Mouse (Mus musculus): ENCODE measurements around the gene Sox6.

The Sox6 gene

DNA sequence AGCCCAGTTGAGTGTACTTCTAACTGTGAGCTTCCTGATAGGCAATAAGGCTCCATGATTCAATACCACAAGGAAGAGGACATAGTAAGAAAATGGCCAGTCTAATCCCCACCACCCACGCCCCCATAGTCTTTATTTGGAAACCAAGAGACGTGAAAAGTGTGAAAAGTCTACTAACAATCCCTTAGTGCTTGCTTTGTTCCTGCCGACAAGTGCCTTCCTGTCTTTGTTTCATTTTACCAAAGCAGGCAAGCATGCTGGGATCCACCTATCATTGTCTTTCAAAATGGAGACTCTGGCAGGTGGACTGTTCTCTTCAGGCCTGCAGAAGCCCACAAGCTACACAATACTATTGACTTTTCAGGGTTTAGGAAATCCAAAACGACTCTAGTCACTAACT lies 495.0 kb downstream of the Sox6 start:
- DNase-seq: no peak

DNA sequence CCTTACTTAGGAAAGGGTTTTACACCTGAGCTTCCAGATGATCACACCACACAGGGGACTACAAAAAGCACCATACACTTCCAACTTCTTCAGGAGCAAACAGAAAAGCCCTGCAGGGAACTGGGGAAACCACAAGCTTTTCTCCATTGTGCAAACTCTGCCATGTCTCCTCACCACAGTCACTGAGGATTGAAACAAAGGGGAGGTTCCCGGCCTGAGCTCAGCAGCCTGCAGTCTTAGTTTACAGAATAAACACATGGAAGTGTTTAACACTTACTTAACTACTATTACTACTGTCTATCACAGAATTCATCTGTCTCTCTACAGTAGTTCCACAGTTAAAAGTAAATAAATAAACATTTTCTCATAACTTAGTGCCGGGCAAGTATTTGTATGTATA lies 498.3 kb downstream of the Sox6 start:
- DNase-seq: no peak

DNA sequence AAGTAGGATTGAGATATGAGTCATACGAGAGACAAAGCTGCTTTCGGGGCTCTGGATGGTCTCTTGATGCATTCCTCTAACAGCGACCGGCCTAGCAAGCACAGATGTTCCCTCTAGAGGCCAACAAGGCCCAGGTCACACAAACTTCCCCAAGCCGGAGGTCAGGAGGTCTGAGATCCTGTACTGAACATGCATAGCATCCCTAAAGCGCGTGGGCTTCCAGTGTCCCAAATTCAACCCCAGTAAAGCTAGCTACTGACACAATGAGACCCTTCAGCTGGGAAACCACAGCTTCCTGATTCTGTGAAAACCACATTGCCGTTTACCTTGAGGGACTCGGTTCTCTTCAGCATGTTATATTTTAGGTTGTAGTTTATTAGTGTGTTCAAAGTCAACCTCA lies 499.6 kb downstream of the Sox6 start:
- no peak for DNase-seq

DNA sequence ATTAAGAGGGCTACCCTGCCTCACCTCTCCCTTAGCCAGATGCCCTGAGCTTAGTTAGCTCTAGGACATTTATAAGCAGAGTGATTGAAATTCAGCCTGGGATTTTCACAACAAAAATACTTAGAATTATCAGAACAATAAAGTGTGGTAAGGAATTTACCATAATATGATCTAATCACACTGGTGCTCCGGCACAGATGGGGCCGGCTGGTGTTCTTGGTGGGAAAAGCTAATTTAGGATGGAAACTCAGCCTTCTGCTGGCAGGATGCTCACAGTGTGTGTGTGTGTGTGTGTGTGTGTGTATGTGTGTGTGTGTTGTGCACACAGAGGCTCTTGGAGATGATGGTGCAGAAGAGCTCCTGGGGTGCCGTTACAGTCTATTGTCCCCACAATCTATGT lies 501.0 kb downstream of the Sox6 start:
- DNase-seq: peak; percentile 12

DNA sequence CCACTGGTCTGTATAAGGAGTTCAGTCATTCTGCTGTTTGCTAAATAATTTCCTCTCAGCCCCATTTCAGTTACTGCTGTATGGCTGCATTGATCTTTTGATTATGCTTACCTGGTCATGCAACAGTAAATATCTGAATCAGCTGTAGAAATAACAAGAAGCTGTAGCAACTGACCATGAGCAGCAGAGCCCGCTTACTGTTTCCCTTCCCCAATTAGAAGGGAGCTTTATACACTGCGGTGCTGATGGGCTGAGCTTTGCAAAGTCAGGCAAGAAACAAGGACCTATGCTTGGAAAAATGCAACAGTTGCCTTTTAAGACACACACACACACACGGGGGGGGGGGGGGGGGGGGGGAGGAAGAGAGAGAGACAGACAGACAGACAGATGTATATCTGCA lies 502.1 kb downstream of the Sox6 start:
- DNase-seq: no peak

DNA sequence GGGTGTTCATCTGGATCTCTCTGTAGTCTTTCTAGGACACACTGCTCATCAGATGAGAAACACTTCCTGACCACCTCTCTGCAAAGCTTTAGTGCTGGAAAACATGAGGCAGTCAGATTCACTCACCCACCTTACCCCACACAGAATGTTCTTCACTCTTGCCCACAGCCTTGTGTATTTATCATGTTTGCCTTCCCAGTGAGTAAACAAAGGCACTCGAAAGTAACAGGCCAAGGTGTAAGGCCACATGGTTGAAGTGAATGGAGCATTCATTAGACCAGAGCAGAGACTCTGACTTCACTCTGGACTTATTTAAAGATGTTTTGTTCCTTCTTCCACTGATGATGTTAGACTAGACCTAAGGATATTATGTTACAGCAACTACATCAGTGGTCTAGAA lies 506.7 kb downstream of the Sox6 start:
- DNase-seq: no peak

DNA sequence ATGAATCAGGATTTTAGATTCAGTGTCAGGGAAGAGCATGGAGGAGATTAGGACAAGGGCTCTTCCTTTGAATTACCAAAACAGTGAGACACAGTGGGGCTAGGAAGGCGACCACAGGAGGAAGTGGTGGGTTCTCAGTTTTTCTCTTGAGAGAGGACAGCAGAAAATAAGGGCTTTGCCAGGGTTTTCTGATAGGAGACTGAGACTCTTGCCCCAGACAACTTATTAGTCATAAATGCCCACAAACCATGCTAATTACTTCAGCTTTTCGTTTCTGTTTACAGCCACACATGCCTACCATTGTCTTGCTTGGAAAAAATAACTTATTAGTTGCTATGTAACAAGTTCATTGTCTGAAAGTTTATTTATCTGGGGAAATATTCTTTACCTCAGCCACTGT lies 507.4 kb downstream of the Sox6 start:
- DNase-seq: no peak

DNA sequence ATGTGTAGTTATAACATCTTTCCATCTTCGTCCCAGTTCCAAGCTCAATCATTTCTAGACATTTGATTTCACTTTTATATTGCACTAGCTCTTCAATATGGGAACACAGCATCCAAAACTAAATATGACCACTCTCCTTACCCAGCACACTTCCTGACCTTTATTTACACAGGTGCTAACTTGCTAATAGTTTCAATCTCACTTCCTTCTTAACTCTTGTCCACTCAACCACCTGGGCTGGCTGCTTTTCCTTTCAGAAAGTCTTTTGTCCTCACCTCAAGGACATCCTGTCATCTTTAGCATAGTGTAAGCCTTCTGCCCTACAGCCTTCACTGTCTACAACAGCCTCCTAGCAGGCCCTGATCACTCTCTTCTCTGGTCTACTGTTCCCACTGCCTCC lies 520.9 kb downstream of the Sox6 start:
- no peak for DNase-seq

DNA sequence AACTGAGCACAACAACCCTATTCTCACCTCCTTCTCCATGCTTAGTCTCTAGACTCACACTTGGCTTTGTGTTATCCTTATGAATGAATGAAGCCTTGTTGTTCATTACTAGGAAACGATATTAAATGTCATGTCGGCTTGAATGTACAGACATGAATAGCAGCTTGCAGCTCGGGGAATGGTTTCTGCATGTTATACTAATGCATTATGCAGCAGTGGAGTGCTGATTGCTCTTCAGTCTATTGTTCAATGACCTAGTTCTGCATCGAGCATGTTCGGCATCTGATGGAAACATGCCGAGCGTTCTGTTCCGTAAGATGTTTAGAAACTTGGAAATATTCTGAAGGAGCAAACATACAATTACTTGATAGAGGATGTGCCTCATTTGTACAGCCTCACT lies 524.9 kb downstream of the Sox6 start:
- no peak for DNase-seq

DNA sequence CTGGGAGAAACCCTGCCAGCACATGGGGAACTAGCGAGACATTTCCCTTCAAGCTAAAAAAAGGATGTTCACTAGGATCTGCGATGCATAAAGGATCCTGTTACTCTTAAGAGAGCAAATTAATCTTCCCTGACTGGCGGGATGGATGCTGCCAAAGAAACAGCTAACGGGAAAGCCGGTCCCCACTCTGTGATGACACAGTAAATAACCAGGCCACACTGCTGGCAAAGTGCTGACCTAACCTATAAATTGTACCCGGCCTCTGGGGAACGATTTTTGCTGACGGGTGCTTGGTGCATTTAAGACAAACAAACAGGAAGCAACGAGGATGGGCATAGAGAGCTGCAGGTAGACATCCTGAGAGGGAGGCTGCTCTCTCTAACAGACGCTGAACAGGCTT lies 526.8 kb downstream of the Sox6 start:
- no peak for DNase-seq

DNA sequence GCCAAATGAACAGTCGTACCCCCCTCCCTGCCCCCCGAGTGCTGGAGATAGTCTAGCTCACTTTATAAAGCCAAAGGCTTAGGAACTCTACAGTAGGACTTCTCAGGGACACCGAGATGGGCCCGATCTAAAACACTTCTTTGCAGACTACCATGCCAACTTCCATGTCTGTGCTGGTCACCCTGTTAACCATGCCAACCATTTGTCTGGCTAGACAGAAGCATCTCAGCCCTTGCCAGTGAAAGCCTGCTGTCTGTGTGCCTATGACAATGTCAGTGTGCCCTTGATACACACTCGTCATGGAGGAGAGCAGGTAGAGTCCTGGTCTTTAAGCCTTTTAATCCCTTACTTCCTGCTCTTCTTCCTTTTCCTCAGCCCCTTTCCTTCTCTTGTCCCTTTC lies 527.5 kb downstream of the Sox6 start:
- DNase-seq: no peak

DNA sequence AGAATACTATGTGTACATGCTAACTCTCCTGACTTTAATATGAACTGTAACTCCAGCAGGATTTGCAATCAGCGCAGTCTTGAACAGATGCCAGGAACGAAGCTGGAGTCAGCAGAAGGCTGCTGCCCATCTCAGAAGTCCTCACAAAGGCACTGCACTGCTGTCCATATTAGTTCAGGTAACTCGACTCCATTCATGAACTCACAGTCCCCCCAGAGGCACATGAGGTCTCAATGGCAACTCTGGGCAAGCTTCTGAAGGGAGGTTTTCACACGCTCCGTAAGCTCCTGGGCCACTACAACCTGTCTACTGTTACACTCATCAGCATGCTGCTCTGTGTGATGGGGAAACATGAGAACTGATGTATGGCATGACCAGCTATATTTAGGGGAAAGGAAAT lies 528.6 kb downstream of the Sox6 start:
- DNase-seq: no peak

DNA sequence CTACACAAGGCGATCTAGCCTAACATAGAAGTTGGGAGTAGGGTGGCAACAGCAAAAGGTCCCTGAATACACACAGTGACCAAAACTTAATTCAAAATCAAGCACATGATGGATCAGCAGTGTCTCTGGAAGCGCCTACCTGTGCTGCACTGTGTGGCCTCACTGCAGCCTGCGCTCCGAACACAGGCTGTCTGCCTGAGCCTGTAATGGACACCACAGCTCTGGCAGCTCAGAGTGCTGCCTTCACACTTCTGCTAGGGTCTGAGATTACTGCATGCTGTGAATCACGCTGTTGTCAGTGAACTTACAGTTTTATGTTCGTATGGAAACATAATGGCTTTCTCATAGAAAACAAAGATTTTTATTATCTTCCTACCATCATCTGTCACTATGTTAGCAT lies 532.2 kb downstream of the Sox6 start:
- DNase-seq: no peak

DNA sequence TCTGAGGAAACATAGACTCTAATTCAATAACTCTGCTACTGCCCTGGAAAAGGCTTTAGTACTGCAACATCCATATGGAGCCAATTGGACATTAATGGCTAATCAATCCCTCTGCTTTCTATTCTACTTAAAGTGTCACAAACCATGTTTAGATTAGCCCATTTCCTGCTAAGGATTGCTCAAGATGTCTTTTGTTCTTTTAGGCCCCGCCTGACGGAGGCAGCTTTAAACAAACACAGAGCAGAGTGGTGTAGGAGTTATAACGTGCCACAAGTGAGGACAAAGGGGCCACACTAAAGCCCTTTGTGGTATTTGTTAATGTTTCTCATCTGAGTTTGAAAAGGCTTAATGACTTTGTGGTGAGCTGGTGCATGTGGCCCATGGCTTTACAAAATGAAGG lies 537.1 kb downstream of the Sox6 start:
- DNase-seq: no peak

DNA sequence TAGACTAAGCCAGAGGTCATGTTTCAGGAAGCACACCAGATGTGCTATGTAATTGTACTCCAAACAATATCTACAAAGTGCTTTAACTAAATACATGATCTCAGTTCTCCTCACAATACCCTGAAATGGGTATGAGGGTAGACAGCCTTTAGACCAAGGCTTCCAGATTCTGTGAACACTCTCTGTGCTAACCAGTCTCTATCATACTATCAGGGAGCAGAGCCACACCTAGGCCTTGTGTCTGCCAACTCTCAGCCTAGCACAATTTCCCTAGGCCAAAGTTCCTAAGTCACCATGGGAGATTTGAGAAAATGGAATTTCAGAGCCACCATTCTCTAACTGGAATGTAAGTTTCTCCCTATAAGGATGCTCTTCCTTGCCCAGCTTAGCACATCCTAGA lies 537.8 kb downstream of the Sox6 start:
- DNase-seq: no peak

DNA sequence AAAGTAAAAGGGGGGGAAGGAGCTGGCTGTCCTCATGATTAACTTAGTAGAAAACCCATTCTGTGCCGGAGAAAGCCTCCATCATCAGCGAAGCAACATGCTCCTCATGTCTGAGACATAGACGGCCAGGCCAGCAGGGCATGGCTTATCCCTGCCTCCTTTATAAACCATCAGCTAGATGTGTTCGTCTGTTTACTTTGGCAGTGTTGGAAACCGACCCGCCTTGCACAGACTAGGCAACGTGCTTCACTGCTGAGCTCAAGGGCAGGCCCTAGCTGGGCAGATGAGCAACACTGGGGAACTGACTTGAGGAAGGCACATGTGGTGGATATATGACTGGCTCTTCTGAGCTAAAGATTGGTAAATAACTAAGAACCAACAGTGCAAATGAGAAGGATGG lies 538.4 kb downstream of the Sox6 start:
- DNase-seq: no peak

DNA sequence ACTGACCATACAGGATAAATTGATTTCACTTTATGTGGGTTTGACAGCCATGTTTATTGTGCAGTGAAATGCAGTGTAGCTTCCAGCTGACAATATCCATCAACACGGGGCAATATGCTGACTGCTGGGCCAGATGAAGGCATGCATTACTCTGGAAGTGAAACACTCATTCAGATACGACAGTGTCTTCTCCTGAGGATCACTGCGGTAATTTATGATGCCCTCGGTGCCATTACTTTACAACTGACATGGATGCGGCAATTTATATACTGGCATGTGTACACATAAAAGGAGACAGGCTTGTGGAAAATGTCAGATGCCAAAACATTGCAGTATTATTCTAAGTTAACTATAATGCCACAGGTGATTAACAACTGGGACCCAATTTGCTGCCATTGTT lies 546.9 kb downstream of the Sox6 start:
- DNase-seq: no peak

DNA sequence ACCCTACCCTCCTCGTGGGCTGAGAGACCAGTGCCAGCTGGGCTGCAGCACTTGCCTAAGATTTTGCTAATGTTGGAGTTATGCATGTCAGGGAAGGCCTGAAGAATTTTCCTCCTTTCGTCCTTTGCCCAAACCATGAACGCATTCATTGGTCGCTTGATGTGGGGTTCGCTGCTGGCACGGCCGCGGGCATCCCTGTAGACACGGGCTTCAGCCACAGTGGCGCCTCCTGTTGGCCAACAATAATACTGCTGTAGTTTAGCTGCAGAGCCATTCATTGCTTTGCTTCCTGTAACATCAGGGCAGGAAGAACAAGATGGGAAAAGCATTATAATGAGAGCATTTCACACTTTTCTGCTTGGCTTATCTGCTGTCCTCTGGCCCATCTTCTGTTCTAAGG lies 549.0 kb downstream of the Sox6 start:
- no peak for DNase-seq

DNA sequence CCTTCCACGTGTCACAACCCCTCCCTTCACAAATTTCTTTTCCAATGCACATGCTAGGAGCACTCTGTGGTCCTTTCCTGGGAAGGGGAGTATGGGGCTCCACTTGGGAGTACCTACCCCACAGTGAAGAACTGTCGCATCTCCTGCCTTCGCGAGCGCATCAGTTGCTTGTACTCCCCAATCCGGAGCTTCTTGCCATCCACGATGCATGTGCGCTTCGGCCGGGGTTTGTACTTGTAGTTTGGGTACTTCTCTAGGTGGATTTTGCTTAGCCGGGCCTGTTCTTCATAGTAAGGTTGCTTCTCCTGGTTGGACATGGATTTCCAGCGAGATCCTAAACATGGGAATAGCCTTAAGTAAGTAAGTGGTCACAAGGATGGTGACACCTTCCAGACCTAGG lies 552.2 kb downstream of the Sox6 start:
- no peak for DNase-seq

DNA sequence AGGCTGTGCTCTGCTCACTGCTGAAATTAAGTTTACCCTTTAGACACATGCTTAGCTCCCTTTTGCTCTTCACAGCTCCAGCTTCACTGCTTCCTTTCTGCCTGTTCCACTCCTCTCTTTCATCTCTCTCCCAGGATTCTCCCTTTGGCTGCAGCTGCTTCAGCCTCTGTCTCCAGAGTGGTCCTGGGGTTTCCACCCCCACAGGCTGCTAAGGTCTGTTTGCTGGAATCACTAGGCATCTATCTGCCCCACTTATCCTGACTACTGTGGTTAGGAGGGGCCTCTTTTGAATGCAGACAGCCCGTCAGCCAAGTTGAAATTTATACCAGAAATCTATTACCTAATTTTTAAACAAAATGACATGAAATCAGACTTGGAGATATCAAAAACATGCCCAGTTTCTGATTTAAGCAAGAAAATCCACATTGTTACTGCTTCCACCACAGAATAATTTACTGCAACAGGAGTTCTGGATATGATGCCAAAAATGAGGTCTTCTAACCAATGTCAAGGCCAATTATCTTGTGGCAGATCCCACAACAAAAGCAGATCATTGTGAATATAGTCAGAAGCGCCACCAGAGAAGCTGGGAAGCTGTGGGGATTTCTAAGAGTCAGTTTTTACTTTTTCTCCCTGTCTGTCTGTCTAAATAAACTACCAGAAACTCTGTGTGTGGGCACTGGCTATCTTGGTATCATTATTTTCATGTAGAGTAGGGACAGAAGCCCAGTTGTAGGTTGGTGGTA lies 552.8 kb downstream of the Sox6 start:
- no peak for DNase-seq

DNA sequence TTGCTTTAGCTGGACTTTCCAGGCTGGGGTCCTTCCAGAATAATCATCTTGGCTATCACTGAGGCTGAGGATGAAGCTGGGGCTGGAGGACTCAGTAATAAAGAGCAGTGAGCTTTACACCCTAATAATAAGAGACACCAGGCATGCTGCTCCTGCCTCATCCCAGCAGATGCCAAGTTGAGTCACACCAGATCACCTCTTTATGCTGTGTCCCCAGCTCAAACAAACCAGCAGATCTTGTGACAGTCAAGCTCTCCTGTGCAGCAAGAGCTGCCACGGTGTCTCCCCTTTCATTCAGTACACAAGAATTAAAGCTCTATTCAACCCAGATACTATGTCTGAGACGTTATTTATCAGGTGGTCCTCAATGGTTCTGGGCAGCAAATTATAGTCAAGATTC lies 560.8 kb downstream of the Sox6 start:
- DNase-seq: no peak

DNA sequence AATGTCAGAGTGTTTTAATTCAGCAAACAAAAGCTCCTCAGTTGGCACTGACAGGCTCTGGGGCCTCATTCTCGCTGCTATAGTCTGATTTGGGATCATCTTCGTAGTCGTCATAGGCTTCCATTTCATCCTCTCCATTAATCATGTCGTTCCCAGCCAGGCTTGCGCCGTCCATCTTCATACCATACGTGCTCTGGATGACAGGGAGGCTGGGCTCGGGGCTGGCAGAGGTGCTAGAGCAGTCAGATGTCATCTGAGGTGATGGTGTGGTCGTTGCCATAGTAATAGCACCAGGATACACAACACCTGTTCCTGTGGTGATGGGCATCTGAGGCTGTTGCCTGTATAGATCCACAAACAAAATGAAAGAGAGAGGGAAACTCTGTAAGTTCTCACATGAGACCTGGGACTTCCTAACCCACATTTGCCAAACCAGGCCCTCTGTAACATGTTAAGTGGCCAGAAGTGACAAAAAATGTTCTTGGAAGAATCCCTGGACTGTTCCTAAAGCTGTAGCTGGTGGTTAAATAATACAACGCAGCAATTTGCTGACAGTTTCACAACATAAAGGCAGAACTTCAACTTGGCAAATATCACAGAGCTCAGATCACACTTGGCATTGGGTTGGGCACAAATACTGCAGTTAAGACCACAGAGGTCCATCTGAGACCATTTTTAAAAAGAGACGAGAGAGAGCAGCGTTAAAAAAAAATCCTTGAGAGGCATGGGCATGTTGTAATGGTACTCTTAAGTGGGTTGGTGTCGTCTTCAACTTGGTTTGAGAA lies 561.5 kb downstream of the Sox6 start:
- no peak for DNase-seq

DNA sequence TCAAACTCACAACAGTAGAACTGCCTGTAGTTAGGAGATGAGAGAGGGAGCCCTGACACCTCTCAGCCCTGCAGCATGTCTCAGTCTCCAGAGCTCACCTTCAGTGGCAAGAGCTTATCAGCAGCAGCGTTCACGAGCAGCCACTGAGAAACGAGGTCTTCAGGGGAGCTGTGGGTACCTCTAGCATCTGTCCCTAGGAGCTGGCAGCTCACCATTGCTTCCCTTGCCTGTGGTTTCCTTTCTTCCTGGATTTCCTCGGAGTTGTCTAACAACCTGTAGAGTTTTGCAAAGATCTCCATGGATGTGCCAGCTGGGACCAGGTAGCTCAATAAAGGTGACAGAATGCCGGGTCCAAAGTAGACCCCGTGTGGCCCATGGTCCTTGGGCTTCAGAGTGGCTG lies 563.4 kb downstream of the Sox6 start:
- DNase-seq: no peak

DNA sequence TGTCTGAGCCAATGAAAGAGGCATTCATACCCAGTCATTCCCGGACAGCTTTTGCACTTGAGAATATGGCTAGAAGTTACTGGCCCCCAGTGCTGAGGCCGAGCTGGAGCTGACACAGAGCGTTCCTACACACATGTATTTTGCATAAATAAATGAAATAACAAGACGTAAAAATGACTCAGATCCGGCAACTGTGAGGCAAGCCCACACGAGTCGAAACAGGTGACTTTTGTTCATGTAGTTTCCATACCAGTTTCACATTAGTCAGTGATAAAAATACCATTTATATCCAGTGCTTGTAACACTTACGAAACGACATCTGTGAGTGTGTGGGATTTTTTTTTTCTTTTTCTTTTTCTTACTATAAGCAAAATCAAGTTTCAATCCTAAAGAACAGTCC lies 564.5 kb downstream of the Sox6 start:
- DNase-seq: no peak

DNA sequence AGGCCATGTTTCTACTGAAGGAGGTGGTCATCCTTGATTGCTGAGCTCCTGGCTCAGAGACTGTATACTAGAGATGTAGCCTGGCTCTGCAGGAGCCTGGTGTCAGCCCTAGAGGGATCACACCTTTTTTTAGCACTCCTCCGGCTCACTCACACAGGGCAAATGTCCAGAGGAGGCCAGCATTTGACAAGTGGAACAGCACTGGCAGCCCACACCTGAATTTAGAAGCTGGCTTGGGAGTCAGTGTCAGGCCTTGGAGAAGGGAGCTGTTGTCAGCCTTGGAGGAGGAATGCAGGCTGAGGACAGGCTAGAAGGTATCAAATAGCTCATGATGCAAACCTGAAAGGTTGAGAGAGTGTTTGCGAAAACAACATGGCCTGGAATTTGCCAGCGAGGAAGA lies 565.7 kb downstream of the Sox6 start:
- no peak for DNase-seq

Data from layer of hippocampus, adult 9-11 months (tissue).